Mouse (Mus musculus) MEL-GATA-1-ER (cell line): ENCODE results near the gene Fancb.

Source experiments
- DNase-seq: peaks from one replicate; pipeline ENCODE4 v3.0.0-alpha.2; 2012; ENCODE audit warnings: low read depth; ENCODE audit errors: extremely low read depth

Fancb gene

DNA sequence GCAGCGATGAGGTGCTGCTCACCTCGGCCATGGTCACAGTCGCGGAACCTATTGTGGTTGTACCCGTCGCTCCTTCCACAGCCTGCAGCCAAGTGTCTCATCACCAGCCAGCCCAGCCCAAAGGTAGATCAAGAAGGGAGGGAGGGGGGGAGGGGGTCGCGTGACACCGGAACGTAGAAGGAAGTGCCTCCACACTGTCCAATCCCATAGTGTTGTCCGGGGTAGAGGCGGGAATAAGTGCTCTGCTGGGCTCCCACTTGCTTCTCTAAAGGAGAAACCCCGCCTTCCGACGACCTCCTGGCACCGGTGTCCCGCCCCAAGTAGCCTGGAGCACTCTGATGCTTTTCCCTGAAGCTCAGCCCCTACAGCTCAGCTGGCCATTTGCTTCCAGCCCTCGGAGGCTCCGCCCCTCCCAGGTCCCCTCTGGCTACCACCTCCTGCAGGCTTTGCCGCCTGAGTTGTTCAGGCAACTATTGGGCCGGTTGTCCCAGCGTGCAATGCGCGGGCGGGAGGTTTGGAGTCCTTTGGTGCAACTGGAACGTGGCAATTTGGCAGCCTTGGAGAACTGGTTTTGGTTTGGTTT is at the start of gene Fancb, which contains the start of gene Mospd2:
Fancb (plus strand) TSS at position 400 of the 583 bp plus-strand sequence.
Mospd2 (minus strand) TSS at position 183 of the 583 bp plus-strand sequence.
- DNase-seq, result peak; percentile 97

DNA sequence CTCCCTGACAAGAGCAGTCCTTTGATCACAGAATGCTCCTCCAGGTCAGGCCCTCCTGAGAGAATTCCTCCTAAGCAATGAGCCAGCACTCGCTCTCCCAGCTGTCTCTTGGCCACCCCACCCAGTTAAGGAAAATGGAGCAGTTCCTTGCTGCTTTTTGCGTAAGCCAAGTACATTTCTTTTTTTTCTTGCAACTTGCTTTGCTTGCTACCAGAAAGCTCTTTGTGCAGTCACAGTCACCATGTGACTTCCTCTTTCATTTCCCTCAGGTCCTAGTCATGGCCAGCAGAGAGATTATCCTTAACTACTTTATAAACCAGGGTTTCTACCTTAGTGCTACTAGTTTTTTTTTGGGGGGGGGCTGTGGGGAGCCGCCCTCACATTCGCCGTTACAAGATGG is 38.9 kb upstream of the Fancb start:
- DNase-seq, result no peak

DNA sequence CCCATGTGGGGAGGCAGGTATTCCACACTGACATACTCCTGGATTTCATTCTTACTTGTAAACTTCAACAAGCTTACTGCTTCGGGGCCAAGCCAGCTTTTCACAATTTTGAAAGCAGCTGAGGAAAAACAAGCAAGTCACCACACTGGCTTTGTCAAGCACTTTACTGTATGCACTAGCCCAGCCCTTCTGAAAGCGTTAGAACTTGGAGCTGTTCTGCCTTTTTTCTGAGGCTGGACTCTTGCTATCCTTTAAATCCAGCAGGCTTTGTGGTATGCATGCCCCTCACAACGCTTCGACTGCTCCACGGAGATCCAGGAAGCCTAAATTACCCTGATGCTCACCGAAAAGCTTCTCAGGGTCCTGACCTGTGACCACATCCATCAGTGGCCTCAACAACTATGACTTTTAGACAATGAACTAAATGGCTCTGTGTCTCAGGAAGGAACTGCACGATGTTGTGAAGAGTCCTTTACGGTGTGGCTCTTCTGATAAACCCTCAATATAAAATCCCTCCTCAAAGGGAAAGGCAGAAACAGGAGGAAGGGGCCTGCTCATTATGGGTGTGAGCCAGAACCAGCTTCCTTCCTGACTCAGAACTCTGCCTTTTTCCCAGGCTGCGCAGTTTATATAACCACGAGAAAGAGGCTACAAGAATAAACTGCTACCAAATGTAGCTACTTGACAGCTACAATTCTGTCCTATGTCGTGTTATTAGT is 28.4 kb upstream of the Fancb start:
- DNase-seq, result no peak

GRCm38 (mm10) chrX:164952601-164953375 is 27.6 kb upstream of the Fancb start:
- no peak for DNase-seq

DNA sequence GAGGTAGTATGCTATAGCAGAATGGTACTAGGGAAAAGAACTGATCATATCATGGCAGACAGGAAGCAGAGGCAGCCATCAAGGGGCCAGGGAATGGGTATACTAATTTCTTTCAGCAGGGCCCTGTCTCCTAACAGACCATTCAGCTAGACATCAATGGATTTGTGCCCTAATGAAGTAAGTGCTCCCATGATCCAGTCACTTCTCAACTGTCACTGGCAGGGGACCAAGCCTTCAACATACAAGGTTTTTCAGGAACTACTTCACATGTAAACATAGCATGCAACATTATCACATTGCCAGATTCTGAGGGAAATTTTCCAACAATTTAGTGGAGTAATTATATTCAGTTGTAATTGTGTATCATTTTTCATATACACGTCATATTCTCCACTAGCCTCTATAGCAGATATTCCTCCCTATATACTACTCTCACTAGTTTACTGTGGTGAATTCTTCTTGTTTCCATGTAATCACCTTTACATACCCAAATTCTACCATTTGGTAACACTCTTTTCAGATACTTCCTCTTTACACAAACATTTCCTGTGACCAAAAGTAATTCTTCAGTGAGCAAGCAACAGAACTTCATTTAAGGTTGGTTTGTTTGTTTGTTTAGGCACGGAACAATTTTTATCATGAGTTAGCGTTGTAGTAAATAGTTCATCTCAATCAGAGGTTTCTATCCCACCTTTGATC is 14.5 kb upstream of the Fancb start:
- DNase-seq, result no peak

DNA sequence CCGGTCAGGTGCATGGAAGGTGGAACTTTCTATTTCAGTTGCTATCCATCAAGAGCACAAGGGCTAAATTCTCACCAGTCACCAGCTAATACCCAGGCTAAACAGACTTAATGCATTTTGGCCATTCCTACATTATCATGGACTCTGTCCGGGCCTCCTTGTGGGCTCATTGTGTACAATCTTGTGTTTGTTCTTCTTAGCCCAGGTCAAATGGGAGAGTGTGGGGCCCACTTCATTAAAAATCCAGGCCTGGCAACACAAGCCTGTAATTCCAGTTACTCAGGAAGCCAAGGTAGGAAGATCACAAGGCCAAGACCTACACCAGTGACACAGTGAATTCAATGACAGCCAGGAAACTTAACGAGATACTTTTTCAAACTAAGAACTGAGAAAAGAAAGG is 9.2 kb upstream of the Fancb start:
- DNase-seq, result no peak

- DNase-seq, result no peak
Measured at GRCm38 (mm10) chrX:164978866-164979265, 1.5 kb upstream of the Fancb start.

DNA sequence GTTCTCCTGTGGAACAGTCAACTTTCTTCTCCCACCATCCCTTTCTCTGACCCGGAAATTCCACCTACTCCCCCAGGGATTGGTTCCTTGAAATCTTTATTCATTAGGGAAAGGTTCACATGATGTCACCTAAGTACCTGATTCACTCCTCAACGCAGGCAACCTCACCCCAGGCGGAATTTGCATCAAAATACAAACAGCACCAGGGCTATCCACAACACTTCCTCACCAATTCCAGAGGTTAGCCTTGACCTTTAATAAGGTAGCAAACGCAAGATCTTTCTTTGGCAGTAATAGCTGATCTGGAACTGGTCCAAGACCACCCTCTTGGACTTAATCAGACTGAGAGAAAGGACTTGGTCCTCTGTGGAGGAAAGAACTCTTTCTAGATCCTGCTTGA is 22.7 kb downstream of the Fancb start:
- DNase-seq, result no peak

GRCm38 (mm10) chrX:165004779-165005324 is 24.5 kb downstream of the Fancb start, which contains the start of gene Gm17604:
Gene Gm17604, minus strand, starts transcription at chrX:165004829.
- no peak for DNase-seq
